Mouse (Mus musculus) spleen, adult 18-20 months (tissue): ENCODE results near the gene Vmn2r83.

Source experiments
- DNase-seq, 2 experiments: peaks; one replicate each; pipeline ENCODE4 v3.0.0; 2022; ENCODE audit warnings: mixed read lengths in 2 of 2

Gene Vmn2r83

DNA sequence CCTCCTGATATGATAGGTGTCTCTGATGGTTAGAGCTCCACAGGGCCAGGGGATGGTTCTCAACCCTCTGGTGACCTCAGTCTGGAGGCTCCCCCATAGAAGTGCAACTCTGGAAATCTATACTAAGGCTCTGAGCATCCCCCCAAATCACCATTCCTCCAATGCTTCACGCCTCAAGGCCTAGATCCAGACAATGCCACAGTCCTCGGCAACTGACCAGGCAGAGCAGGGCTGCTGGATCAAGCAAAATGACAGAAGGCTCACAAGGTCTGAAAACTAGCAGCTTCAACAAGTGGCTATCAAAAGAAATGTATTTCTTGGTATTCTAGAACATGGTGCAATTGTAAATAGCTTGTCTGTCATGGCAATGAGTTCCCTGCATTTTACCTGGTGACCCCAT is 69.2 kb downstream of the Vmn2r83 start:
- DNase-seq: no peak

- DNase-seq: peak in 1 of 2 experiments; percentile 2
Observed at GRCm38 (mm10) chr10:79538323-79538722, 69.8 kb downstream of the Vmn2r83 start.

DNA sequence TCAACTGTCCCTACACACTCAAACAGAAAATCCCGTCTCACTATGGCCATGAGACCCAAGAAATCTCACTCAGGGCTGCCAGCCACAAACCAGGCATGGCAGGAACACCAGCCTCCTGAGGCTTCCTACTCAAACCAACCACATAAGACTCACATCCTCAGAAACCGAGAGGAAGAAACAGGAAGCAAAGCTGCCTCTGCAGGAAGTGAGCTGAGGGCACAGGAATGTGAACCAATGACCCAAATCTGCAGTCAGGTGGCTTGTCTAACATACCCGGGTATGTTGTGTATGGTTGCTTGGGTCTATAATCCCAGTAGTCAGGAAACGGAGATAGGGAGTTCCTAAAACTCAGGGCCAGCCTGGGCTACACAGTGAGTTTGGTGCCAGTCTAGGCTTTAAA is 70.3 kb downstream of the Vmn2r83 start:
- no peak for DNase-seq

DNA sequence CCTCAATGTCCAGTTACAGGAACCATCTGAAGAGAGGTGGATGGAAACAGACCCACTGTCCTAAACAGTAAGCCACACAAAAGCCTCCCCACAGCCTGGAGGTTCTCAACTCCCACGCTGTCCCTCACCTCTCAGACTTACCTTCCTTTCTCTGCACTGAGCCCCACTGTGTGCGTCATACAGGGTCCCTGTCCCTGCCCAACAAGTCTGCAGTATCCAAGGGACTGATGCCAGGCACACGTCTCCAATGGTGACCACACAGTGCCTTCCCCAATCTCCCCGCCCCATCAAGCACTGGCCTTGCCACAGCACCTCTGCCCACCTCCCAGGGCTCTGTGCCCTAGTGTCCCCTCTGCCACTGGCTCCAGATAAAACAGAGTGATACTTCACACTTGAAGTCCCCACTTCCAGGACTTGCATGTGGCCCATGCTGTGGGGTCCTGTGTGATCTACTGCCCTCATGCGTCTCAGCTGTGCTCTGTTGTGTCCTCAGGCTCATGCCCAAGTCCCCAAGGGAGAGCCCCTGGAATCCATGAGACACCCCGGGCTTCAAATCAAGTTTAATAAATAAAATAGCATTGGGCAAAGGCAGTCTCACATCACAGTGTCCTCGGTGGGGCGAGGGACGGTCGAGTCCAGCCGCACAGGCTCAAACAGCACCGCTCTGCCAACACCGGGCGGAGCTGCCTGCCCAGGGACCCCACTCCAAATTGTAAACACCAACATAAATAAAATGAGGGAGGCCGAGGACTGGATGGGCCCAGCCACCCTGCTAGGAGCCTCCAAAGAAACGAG is 71.4 kb downstream of the Vmn2r83 start:
- DNase-seq: peak in 1 of 2 experiments; percentile 3

DNA sequence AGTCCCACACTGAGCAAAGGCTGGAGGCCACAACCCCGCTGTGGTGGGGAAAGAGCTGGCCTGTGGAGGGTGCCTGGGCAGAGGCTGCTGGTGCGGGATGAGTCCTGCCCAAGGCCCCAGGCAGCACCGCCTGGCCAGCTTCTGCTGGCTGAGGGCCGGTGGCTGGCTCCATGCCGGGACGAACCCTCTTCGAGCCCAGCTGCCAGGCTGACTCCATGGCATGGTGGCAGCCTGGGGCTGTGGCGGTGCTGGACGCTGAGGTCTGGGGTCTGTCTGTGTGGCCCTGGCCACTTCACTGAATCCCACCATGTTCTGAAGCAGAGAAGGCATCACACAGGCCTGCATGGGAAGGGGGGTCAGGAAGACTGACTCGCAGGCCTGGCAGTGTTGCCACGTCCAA is 72.2 kb downstream of the Vmn2r83 start:
- no peak for DNase-seq

GRCm38 (mm10) chr10:79541522-79541921 is 73.0 kb downstream of the Vmn2r83 start:
- DNase-seq: peak in 1 of 2 experiments; percentile 4

GRCm38 (mm10) chr10:79542171-79542570 is 73.6 kb downstream of the Vmn2r83 start:
- DNase-seq: no peak
